Mouse (Mus musculus) layer of hippocampus, postnatal 25 days (tissue): Measurements from ENCODE around the gene Wnk2. TPM values are rescaled to one million over a fixed set of nuclear protein-coding genes. Genes with fewer than 3 reads are reported as not detected.

Source experiments
- DNase-seq, 2 experiments: peaks; one replicate each; pipeline ENCODE4 v3.0.0; 2022; ENCODE audit warnings: mixed read lengths in 2 of 2, low spot score in 1 of 2; ENCODE audit errors: extremely low spot score in 1 of 2
- total RNA-seq, 2 experiments: library from RNA; stranded (reverse); gene quantifications; 2 replicates each; pipeline ENCODE4 v1.2.3; 2021

Gene Wnk2
- total RNA-seq, 2 experiments from 2014 or later = 88.2 to 98.9 TPM

- DNase-seq = no peak
Observed at GRCm38 (mm10) chr13:49108119-49108846, 39.5 kb downstream of the Wnk2 start.

DNA sequence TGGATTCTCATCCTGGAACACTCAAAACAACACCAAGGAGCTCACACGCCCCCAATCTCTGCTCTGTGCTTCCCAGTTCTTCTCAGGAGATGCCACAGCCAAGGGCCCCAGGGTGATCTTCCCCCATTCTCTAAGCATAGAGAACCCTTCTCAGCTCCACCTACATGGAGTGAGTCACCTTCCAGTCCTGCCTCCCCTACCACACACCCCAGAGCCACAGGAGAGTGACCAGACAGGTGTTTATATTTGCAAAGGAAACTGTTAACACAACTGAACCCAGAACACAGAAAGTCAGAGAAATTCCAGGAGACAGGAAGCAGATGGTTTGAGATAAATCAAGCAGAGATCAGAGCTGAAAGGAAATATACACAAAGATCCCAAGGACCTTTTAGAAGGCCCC, 43.9 kb downstream of the Wnk2 start:
- no peak for DNase-seq

GRCm38 (mm10) chr13:49103235-49103634, 44.6 kb downstream of the Wnk2 start:
- no peak for DNase-seq

- DNase-seq = peak in 1 of 2 experiments; percentile 73
Observed at GRCm38 (mm10) chr13:49100417-49100816, 47.4 kb downstream of the Wnk2 start.

- no peak for DNase-seq
Observed at GRCm38 (mm10) chr13:49096826-49097225, 51.0 kb downstream of the Wnk2 start.

DNA sequence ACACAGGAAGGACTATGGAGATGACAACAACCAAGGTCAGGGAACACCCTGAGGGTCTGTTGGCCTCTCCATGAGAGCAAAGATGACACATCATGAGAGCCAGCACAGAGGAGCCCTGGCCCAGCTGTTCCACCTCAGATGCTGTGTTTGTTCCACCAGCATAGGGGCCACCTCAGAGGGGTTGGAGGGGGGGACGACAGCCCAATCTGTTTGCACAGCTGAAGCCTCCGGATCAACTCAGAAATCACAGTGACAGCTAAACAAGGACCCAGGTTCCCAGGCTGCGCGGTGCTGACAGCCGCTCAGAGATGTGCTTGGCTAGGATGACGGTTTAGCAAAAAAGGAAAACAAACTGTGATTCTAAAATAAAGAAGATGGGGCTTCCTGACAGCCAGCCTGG, 53.1 kb downstream of the Wnk2 start:
- DNase-seq = no peak

GRCm38 (mm10) chr13:49093471-49093891, 54.3 kb downstream of the Wnk2 start:
- DNase-seq = no peak

- no peak for DNase-seq
Observed at GRCm38 (mm10) chr13:49092596-49092995, 55.2 kb downstream of the Wnk2 start.

DNA sequence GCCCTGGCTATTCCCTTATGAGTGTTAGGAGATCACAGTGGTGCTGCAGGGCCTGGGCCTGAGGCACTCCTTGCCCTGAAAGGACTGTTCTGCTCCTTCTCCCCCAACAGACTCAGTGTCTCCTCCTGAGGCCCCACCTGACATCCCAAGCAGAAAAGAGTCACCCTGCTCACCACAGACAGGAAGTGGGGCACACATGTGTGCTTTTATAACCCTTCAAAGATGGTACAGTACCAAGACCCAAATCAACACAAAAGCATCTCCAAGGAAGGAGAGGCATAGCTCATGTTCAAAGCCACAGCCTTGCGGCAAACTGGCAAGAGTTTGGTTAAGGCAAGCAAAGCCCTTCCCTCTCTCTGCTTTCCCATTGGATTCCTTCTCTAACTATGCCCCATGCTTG, 57.6 kb downstream of the Wnk2 start:
- no peak for DNase-seq

DNA sequence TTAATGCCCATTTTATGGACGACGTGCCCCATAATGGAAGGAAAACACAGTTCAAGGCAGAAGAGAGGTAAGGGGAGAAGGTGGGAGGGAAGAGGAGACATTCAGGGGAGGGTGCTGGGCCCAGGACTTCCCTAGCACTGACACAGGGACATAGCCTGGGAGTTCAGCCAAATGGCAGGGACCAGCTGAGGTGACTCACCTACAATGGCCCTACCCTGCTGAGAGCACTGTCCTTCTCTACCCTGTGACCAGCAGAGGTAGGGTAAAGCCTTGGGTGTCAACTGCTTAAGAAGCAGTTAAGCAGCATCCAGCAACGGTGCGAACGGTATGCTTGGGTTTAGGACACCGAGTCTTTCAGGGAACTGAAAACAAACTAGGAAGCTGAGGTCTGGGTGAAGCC, 58.9 kb downstream of the Wnk2 start:
- DNase-seq = no peak

- DNase-seq = no peak
Observed at GRCm38 (mm10) chr13:49087420-49087819, 60.4 kb downstream of the Wnk2 start.

DNA sequence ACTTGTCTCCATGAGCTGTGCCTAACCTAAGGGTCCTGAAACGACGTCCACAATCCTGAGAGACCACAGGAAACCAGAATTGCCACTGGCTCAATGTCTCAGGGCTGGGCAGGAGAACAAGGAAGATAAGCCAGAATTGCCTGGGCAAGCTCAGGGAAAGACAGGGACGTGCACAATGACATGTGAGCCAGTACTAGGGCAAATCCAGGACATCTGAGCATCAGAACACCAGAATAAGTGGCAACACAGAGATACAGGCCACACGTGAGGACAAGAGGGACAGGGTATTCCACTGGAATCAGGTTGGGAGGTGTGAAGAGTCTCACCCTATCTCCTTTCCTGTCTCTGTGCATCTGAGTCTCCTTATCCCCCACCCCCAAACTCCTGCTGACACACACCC, 61.4 kb downstream of the Wnk2 start:
- DNase-seq = no peak

- no peak for DNase-seq
Observed at GRCm38 (mm10) chr13:49085211-49085610, 62.6 kb downstream of the Wnk2 start.

GRCm38 (mm10) chr13:49084781-49085180, 63.0 kb downstream of the Wnk2 start:
- no peak for DNase-seq

GRCm38 (mm10) chr13:49083941-49084340, 63.9 kb downstream of the Wnk2 start:
- DNase-seq = no peak

- no peak for DNase-seq
Observed at GRCm38 (mm10) chr13:49082151-49082879, 65.5 kb downstream of the Wnk2 start.

GRCm38 (mm10) chr13:49076196-49076595, 71.6 kb downstream of the Wnk2 start:
- DNase-seq = no peak

GRCm38 (mm10) chr13:49075377-49075776, 72.4 kb downstream of the Wnk2 start:
- no peak for DNase-seq

DNA sequence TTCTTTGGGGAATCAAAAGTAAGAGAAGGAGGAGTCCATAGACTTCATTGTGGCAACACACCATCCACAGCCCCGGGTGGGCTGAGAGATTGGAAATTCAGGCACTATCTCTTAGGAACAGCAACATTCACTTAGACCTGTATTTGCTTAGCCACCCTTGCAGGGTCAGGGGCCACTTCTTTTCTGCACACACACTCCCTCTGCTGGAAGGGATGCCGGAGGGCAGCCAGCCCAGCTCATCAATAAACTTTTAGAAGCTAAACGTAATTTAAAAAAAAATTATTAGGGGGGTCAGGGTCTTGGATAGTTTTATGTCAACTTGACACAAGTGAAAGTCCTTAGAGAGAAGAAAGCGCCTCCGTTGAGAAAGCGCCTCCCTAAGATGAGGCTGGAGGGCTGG, 74.5 kb downstream of the Wnk2 start:
- no peak for DNase-seq

GRCm38 (mm10) chr13:49071861-49072260, 76.0 kb downstream of the Wnk2 start:
- no peak for DNase-seq

DNA sequence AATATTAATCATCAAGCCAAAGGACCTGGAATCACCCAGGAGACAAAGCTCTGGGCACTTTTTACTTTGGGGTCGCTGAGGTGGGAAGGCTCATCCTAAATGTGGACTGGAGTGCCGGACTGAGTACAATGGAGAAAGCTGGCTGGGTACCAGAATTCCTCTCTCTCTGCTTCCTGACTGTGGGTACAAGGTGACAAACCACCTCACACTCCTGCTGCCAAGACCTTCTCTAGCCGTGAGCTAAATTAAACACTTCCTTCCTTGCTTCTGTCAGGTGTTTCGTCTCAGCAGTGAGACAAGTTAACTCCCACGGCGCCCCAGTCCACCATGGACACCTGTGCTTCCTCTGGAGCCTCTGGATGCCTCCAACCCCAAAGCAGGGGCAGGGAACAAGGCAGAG, 77.8 kb downstream of the Wnk2 start:
- no peak for DNase-seq

GRCm38 (mm10) chr13:49069393-49069792, 78.4 kb downstream of the Wnk2 start:
- DNase-seq = no peak
